Mouse (Mus musculus): ENCODE results near the gene Ost4.
A peak's percentile ranks its signal among the peaks of the same experiment; 100 is the strongest.

Gene Ost4

GRCm38 (mm10) chr5:30907413-30908059, at the start of gene Ost4:
Gene Ost4 (minus strand): TSS chr5:30907788.
- DNase-seq, result peak; percentile 98

GRCm38 (mm10) chr5:30955751-30956150, 48.2 kb upstream of the Ost4 start:
- DNase-seq, result no peak

GRCm38 (mm10) chr5:30954556-30954955, 47.0 kb upstream of the Ost4 start:
- no peak for DNase-seq

GRCm38 (mm10) chr5:30954065-30954464, 46.5 kb upstream of the Ost4 start:
- no peak for DNase-seq

- DNase-seq, result no peak
These were observed 45.0 kb upstream of the Ost4 start for GRCm38 (mm10) chr5:30952551-30952950.

- no peak for DNase-seq
These were observed 44.1 kb upstream of the Ost4 start for GRCm38 (mm10) chr5:30951706-30952105.

GRCm38 (mm10) chr5:30950922-30951321, 43.3 kb upstream of the Ost4 start:
- DNase-seq, result no peak

- no peak for DNase-seq
These were observed 42.9 kb upstream of the Ost4 start for GRCm38 (mm10) chr5:30950451-30950850.

- DNase-seq, result peak; percentile 95
These were observed 42.2 kb upstream of the Ost4 start for GRCm38 (mm10) chr5:30949654-30950326.

- no peak for DNase-seq
These were observed 41.0 kb upstream of the Ost4 start for GRCm38 (mm10) chr5:30948620-30949019.

- peak; percentile 84 for DNase-seq
These were observed 37.6 kb upstream of the Ost4 start, which contains the start of gene Cgref1 for GRCm38 (mm10) chr5:30944956-30945781. Gene Cgref1 (minus strand): TSS chr5:30945591.

GRCm38 (mm10) chr5:30944344-30944743, 36.8 kb upstream of the Ost4 start:
- no peak for DNase-seq

- no peak for DNase-seq
These were observed 35.4 kb upstream of the Ost4 start for GRCm38 (mm10) chr5:30943004-30943403.

- DNase-seq, result no peak
These were observed 27.3 kb upstream of the Ost4 start for GRCm38 (mm10) chr5:30934725-30935461.

GRCm38 (mm10) chr5:30933705-30934104, 26.1 kb upstream of the Ost4 start:
- DNase-seq, result no peak

GRCm38 (mm10) chr5:30931378-30931777, 23.8 kb upstream of the Ost4 start:
- DNase-seq, result no peak

GRCm38 (mm10) chr5:30930846-30931245, 23.3 kb upstream of the Ost4 start:
- no peak for DNase-seq

- DNase-seq, result peak; percentile 72
These were observed 22.5 kb upstream of the Ost4 start for GRCm38 (mm10) chr5:30930121-30930520.

- peak; percentile 74 for DNase-seq
These were observed 20.4 kb upstream of the Ost4 start for GRCm38 (mm10) chr5:30927945-30928529.

GRCm38 (mm10) chr5:30926073-30926472, 18.5 kb upstream of the Ost4 start:
- no peak for DNase-seq

- DNase-seq, result no peak
These were observed 17.6 kb upstream of the Ost4 start for GRCm38 (mm10) chr5:30925217-30925616.

- no peak for DNase-seq
These were observed 17.0 kb upstream of the Ost4 start for GRCm38 (mm10) chr5:30924614-30925013.

GRCm38 (mm10) chr5:30923119-30923518, 15.5 kb upstream of the Ost4 start:
- DNase-seq, result no peak

Data from right cerebral cortex, adult 18-20 months (tissue).